Mouse (Mus musculus) cerebellum, postnatal 36 days (tissue): Measurements from ENCODE around the gene Rbm18.
"Not testable (repeated sequence)": the region's sequence is repeated elsewhere in the genome, so short reads cannot be mapped to it uniquely, and the experiment has no call there.

Source experiments
- DNase-seq, 2 experiments: peaks; one replicate each; pipeline ENCODE4 v3.0.0; 2021 to 2022; ENCODE audit warnings: mixed read lengths in 2 of 2

Rbm18 gene

GRCm38 (mm10) chr2:36136300-36136941, at the start of gene Rbm18, which contains the start of gene Mrrf:
Gene Rbm18 (minus strand): TSS chr2:36136773.
Gene Mrrf (plus strand): TSS chr2:36136389.
- peak; percentile 91 to 94 for DNase-seq

- DNase-seq = no peak
Observed at GRCm38 (mm10) chr2:36184876-36185275, 48.3 kb upstream of the Rbm18 start.

GRCm38 (mm10) chr2:36184192-36184591, 47.6 kb upstream of the Rbm18 start:
- DNase-seq = no peak

GRCm38 (mm10) chr2:36183278-36183677, 46.7 kb upstream of the Rbm18 start:
- DNase-seq = no peak

GRCm38 (mm10) chr2:36181587-36182368, 45.2 kb upstream of the Rbm18 start:
- not testable (repeated sequence) for DNase-seq

- DNase-seq = no peak
Observed at GRCm38 (mm10) chr2:36179487-36179886, 42.9 kb upstream of the Rbm18 start.

GRCm38 (mm10) chr2:36172574-36172973, 36.0 kb upstream of the Rbm18 start:
- DNase-seq = no peak

GRCm38 (mm10) chr2:36172136-36172535, 35.6 kb upstream of the Rbm18 start:
- no peak for DNase-seq

GRCm38 (mm10) chr2:36169176-36169575, 32.6 kb upstream of the Rbm18 start:
- no peak for DNase-seq

- DNase-seq = no peak
Observed at GRCm38 (mm10) chr2:36167990-36168618, 31.5 kb upstream of the Rbm18 start.

- no peak for DNase-seq
Observed at GRCm38 (mm10) chr2:36159336-36159735, 22.8 kb upstream of the Rbm18 start.

- no peak for DNase-seq
Observed at GRCm38 (mm10) chr2:36157461-36157860, 20.9 kb upstream of the Rbm18 start.

- not testable (repeated sequence) for DNase-seq
Observed at GRCm38 (mm10) chr2:36152401-36152800, 15.8 kb upstream of the Rbm18 start.

- no peak for DNase-seq
Observed at GRCm38 (mm10) chr2:36148876-36149365, 12.3 kb upstream of the Rbm18 start.

- no peak for DNase-seq
Observed at GRCm38 (mm10) chr2:36139096-36139495, 2.5 kb upstream of the Rbm18 start.

- no peak for DNase-seq
Observed at GRCm38 (mm10) chr2:36135887-36136286, 686 bp downstream of the Rbm18 start.

GRCm38 (mm10) chr2:36129051-36129450, 7.5 kb downstream of the Rbm18 start:
- no peak for DNase-seq

GRCm38 (mm10) chr2:36127973-36128372, 8.6 kb downstream of the Rbm18 start:
- no peak for DNase-seq

- DNase-seq = no peak
Observed at GRCm38 (mm10) chr2:36126795-36127429, 9.7 kb downstream of the Rbm18 start.

- no peak for DNase-seq
Observed at GRCm38 (mm10) chr2:36112632-36113031, 23.9 kb downstream of the Rbm18 start.

GRCm38 (mm10) chr2:36108615-36109014, 28.0 kb downstream of the Rbm18 start:
- DNase-seq = no peak

- DNase-seq = no peak
Observed at GRCm38 (mm10) chr2:36104956-36105741, 31.4 kb downstream of the Rbm18 start, which contains the start of gene Lhx6. Gene Lhx6 (minus strand): TSS chr2:36105408.
